25 mouse cellular contexts compared by ENCODE assay signal in genomic region chr8:89855556-89855955, GRCm38 (mm10).
A peak's percentile ranks its signal among the peaks of the same experiment; 100 is the strongest.
DNase-seq lines count a peak whose midpoint lies in the region; ATAC-seq and TF ChIP-seq lines count a peak whose summit lies in the region.
"Had no signal": no experiment of that assay in that cellular context is flagged by ENCODE, and none has a peak within 500 bp of the region (broad histone marks: within the 10 kb centered on the region; RNA-seq: fewer than 3 reads in every experiment).

No protein-coding gene starts in this region.

- no peak for TF ChIP-seq CTCF in midbrain, postnatal 0 days (IDR thresholded peaks at IDR 0.05)
- TF ChIP-seq CTCF in brain, embryonic 14.5 days (IDR thresholded peaks at IDR 0.05; ENCODE audit: borderline replicate concordance, extremely low read depth, insufficient read depth, insufficient read length): no peak

- peak; percentile 36 for DNase-seq in forebrain, embryonic 14.5 days (ENCODE audit: low spot score)
- DNase-seq in layer of hippocampus, adult 11-12 months (ENCODE audit: low spot score): peak; percentile 32
- DNase-seq in layer of hippocampus, postnatal 10 days (ENCODE audit: low spot score in 2 of 2): no peak
- DNase-seq in midbrain, postnatal 0 days (ENCODE audit: low spot score): peak; percentile 67
- DNase-seq in midbrain, embryonic 10.5 days (ENCODE audit: low spot score): no peak
- DNase-seq in brain, embryonic 14.5 days (ENCODE audit: low read depth): peak; percentile 56
- DNase-seq in thymus, postnatal 4 days: no peak
- DNase-seq: adrenal gland, postnatal 14 days; cerebellum, adult 9-10 months; heart, adult 2 months; heart, postnatal 4 days; kidney, adult 2 months; lung, postnatal 4 days had no signal

- no peaks in the 10 kb centered on the region for H3K36me3 ChIP-seq in forebrain, embryonic 14.5 days (ENCODE audit: control insufficient read depth, insufficient read depth, low read length)
- H3K36me3 ChIP-seq in forebrain, embryonic 12.5 days (replicated peaks): no peaks in the 10 kb centered on the region
- H3K36me3 ChIP-seq in midbrain, postnatal 0 days (ENCODE audit: insufficient read depth, low read length): no peaks in the 10 kb centered on the region
- no peaks in the 10 kb centered on the region for H3K36me3 ChIP-seq in midbrain, embryonic 10.5 days
- H3K36me3 ChIP-seq: heart, embryonic 12.5 days; intestine, embryonic 15.5 days; limb, embryonic 13.5 days; midbrain, embryonic 13.5 days had no signal

- H3K4me1 ChIP-seq in forebrain, embryonic 14.5 days (ENCODE audit: control insufficient read depth, insufficient read depth, low read length): peaks cover 3% of the 10 kb centered on the region; the same call in 1 of the 2 replicates
- H3K4me1 ChIP-seq in forebrain, embryonic 12.5 days: 0 out of 2 replicates have a peak, but pooled peaks cover 2% of the 10 kb centered on the region
- no peaks in the 10 kb centered on the region for H3K4me1 ChIP-seq in midbrain, postnatal 0 days (ENCODE audit: insufficient read depth, low read length)
- no peaks in the 10 kb centered on the region for H3K4me1 ChIP-seq in midbrain, embryonic 10.5 days
- H3K4me1 ChIP-seq: intestine, embryonic 15.5 days; limb, embryonic 13.5 days; megakaryocyte, embryonic 14.5 days had no signal

- no peaks in the 10 kb centered on the region for H3K9me3 ChIP-seq in forebrain, embryonic 14.5 days (replicated peaks; ENCODE audit: control insufficient read depth, low read length)
- H3K9me3 ChIP-seq in forebrain, embryonic 12.5 days: no peaks in the 10 kb centered on the region
- H3K9me3 ChIP-seq in midbrain, postnatal 0 days (ENCODE audit: low read length): no peaks in the 10 kb centered on the region
- no peaks in the 10 kb centered on the region for H3K9me3 ChIP-seq in midbrain, embryonic 10.5 days (replicated peaks)
- H3K9me3 ChIP-seq: heart, embryonic 12.5 days; intestine, embryonic 15.5 days; limb, embryonic 13.5 days; midbrain, embryonic 13.5 days had no signal

- no peak overlapping the region for H3K4me2 ChIP-seq in forebrain, embryonic 14.5 days (ENCODE audit: low read length)
- no peak overlapping the region for H3K4me2 ChIP-seq in forebrain, embryonic 12.5 days
- H3K4me2 ChIP-seq in midbrain, postnatal 0 days (ENCODE audit: low read depth, low read length, poor library complexity, severe bottlenecking): no peak overlapping the region
- H3K4me2 ChIP-seq: heart, embryonic 12.5 days; intestine, embryonic 15.5 days; limb, embryonic 13.5 days; liver, embryonic 11.5 days; midbrain, embryonic 13.5 days had no signal

- ATAC-seq in forebrain, embryonic 14.5 days: no peak
- no peak for ATAC-seq in forebrain, embryonic 12.5 days (ENCODE audit: low FRiP score)
- no peak for ATAC-seq in midbrain, postnatal 0 days (ENCODE audit: low FRiP score)
- ATAC-seq: CD4-positive, CD25-positive, alpha-beta regulatory T cell, adult 4 months; hindbrain, embryonic 16.5 days; intestine, embryonic 15.5 days; midbrain, embryonic 13.5 days had no signal

- H3K27ac ChIP-seq in forebrain, embryonic 14.5 days (ENCODE audit: low read depth, low read length): no peak overlapping the region
- no peak overlapping the region for H3K27ac ChIP-seq in forebrain, embryonic 12.5 days
- H3K27ac ChIP-seq in midbrain, postnatal 0 days (ENCODE audit: low read depth, low read length): no peak overlapping the region
- H3K27ac ChIP-seq in midbrain, embryonic 10.5 days (replicated peaks): no peak overlapping the region
- H3K27ac ChIP-seq: heart, adult 2 months; intestine, embryonic 15.5 days; kidney, postnatal 0 days; left cerebral cortex, adult 2 months; limb, embryonic 13.5 days; midbrain, embryonic 13.5 days had no signal

- H3K27me3 ChIP-seq in forebrain, embryonic 14.5 days (replicated peaks; ENCODE audit: control insufficient read depth, insufficient read depth, low read length): no peaks in the 10 kb centered on the region
- no peaks in the 10 kb centered on the region; the same call in 1 of the 2 replicates for H3K27me3 ChIP-seq in forebrain, embryonic 12.5 days
- no peaks in the 10 kb centered on the region for H3K27me3 ChIP-seq in midbrain, postnatal 0 days (ENCODE audit: insufficient read depth, low read length)
- H3K27me3 ChIP-seq in midbrain, embryonic 10.5 days (ENCODE audit: low read depth, poor library complexity, severe bottlenecking): no peaks in the 10 kb centered on the region
- H3K27me3 ChIP-seq: heart, embryonic 12.5 days; intestine, embryonic 15.5 days; limb, embryonic 13.5 days; megakaryocyte, embryonic 14.5 days; midbrain, embryonic 13.5 days had no signal

- no peak overlapping the region for H3K9ac ChIP-seq in forebrain, embryonic 14.5 days (ENCODE audit: low read length)
- no peak overlapping the region for H3K9ac ChIP-seq in forebrain, embryonic 12.5 days
- no peak overlapping the region for H3K9ac ChIP-seq in midbrain, postnatal 0 days (replicated peaks; ENCODE audit: low read length, poor library complexity, severe bottlenecking)
- H3K9ac ChIP-seq: heart, embryonic 12.5 days; intestine, embryonic 15.5 days; limb, embryonic 13.5 days; midbrain, embryonic 13.5 days had no signal

- no peak for TF ChIP-seq POLR2A in brain, embryonic 14.5 days (IDR thresholded peaks at IDR 0.05; ENCODE audit: borderline replicate concordance, extremely low read depth, insufficient read depth, insufficient read length, poor library complexity, severe bottlenecking)

- no peak overlapping the region for H3K4me3 ChIP-seq in forebrain, embryonic 14.5 days (ENCODE audit: low read depth, low read length)
- H3K4me3 ChIP-seq in forebrain, embryonic 12.5 days (replicated peaks): no peak overlapping the region
- H3K4me3 ChIP-seq in midbrain, postnatal 0 days (ENCODE audit: low read depth, low read length): no peak overlapping the region
- H3K4me3 ChIP-seq in midbrain, embryonic 10.5 days: no peak overlapping the region
- H3K4me3 ChIP-seq: erythroblast, embryonic 14.5 days; heart, adult 2 months; heart, embryonic 12.5 days; intestine, embryonic 15.5 days; left cerebral cortex, adult 2 months; limb, embryonic 13.5 days; megakaryocyte, embryonic 14.5 days; midbrain, embryonic 13.5 days had no signal

- 89% methylated on average over 5 of the region's 5 CpGs for WGBS in forebrain, embryonic 14.5 days
- WGBS in forebrain, embryonic 12.5 days: 94% methylated on average over 5 of the region's 5 CpGs
- 81% methylated on average over 5 of the region's 5 CpGs for WGBS in midbrain, postnatal 0 days
- WGBS in midbrain, embryonic 10.5 days: 95% methylated on average over 5 of the region's 5 CpGs

Comparison
In these comparisons a context has a peak if more than half of its experiments do, and no peak if none do; other contexts are left out.
1. DNase-seq: peak in forebrain, embryonic 14.5 days (single experiment), layer of hippocampus, adult 11-12 months (single experiment), midbrain, postnatal 0 days (single experiment) and brain, embryonic 14.5 days (single experiment); none in layer of hippocampus, postnatal 10 days (0 of 2), midbrain, embryonic 10.5 days (single experiment) and thymus, postnatal 4 days (single experiment).